Mouse (Mus musculus) testis, postnatal 10 days (tissue): ENCODE results near the gene Hes7.

ENCODE experiments used
- DNase-seq: peaks from one replicate; pipeline ENCODE4 v3.0.0; 2021; ENCODE audit warnings: low spot score

Hes7 gene

GRCm38 (mm10) chr11:69088103-69088855, 31.9 kb upstream of the Hes7 start, which contains the start of gene Vamp2:
Gene Vamp2, plus strand, starts transcription at chr11:69088490.
- peak; percentile 96 for DNase-seq

DNA sequence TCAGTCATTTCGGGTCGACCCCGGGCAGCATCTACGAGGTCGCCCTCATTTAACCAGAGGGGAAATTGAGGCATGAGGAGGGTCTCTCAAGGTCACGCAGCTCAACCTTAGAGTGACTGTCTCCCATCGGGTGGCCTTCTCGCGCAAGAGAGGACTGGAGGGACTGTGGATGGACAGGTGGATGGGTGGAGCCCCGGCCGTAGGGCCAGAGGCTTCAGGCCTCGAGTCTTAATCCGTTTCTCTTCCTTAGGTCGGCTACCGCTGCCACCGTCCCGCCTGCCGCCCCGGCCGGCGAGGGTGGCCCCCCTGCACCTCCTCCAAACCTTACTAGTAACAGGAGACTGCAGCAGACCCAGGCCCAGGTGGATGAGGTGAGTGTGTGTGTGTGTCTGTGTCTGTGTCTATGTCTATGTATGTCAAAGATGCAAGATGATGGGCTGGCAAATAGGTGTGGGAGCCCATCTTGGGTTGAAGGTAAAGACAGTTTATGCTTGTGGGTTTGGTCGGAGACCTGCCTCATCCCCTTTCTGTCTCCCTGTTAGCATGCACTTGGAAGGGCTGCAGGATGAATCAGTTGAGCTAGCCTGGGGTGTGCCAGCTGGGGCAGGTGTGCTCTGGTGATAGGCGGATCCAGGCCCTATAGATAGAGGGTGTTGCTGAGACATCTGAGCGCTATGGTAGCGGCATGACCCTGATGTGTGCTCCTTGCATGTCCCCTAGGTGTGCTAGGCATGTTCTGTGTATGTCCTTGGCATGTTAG, 31.2 kb upstream of the Hes7 start:
- DNase-seq = no peak

DNA sequence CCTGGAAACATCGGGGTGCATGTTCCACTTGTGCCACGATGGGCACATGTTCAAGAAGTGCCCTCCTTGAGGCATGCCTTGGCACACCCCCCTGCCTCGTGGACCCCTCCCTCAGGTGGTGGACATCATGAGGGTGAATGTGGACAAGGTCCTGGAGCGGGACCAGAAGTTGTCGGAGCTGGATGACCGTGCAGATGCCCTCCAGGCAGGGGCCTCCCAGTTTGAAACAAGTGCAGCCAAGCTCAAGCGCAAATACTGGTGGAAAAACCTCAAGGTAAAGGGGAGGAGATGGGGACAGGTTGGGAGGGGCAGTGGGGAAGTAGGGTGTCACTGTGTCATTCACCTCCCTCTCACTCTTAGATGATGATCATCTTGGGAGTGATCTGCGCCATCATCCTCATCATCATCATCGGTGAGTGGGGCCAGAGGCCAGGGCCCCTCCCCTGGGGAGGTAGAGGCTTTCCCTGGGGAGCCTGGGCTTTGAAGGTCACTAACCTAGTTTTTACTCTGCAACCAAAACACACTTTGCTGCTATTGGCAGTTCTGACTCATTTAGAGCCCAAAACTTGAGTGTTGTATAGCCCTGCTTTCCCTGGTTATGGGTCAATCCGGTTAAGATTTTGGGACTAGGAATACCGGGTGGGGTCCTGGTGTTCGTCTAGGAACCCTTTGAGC, 30.5 kb upstream of the Hes7 start:
- peak; percentile 60 for DNase-seq

DNA sequence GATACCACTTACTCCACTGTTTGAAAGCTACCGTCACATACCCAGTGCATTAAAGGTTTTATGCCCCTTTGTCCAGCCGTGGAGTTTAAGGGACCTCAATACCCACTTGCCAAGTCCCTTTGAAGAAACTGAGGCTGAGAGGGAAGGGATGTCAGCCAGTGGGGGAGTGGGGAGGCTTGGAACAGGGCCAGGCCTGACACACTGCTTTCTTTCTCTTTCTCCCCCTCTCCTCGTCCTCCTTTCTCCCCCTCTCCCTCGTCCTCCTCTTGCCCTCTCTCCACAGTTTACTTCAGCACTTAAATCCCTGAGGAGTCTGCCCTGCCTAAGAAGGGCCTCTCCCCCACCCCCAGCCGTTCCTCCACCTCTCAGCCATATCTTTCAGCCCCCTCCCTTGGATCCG, 29.8 kb upstream of the Hes7 start:
- peak; percentile 54 for DNase-seq

DNA sequence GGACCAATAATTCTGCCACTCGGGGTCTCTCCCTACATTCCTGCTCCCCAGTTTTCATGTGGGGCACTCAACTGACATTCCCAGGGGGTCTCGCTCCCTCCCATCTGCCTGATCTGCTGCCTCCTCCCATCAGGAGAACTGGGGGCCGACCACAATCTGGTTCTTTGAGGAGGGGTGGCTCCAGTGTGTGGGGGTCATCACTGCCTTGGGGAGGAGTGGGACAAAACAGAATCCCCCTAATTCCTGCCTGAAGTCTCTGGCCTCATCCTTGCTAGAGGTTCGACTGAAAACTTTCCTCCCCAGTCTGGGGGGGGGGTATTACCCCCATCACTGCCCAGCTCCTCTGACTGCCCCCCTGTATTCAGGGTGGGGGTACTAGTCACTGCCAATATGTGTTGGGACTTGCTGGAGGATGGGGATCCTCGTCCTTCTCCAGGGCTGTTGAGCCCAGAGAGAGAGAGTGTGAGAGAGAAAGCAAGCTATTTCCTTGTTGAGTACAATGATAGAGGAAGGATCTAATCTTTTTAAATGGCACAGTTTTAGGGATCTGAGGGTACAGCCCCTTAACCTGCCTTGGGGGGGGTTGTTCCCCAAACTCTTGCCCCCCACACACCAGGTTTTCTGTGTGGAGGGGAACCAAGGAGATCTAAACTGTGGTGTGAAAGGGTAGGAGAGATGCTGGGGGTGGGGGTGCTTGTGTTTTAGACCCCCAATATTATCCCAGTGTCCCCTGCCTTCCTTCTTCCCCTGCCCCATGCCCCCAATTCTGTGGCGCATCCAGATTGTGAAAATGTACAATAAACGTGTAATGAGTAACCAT, 28.4 kb upstream of the Hes7 start:
- DNase-seq = peak; percentile 36

GRCm38 (mm10) chr11:69092386-69092751, 27.8 kb upstream of the Hes7 start:
- DNase-seq = peak; percentile 94

- DNase-seq = no peak
Measured at GRCm38 (mm10) chr11:69092871-69093270, 27.3 kb upstream of the Hes7 start.

GRCm38 (mm10) chr11:69093856-69094255, 26.3 kb upstream of the Hes7 start:
- peak; percentile 31 for DNase-seq

DNA sequence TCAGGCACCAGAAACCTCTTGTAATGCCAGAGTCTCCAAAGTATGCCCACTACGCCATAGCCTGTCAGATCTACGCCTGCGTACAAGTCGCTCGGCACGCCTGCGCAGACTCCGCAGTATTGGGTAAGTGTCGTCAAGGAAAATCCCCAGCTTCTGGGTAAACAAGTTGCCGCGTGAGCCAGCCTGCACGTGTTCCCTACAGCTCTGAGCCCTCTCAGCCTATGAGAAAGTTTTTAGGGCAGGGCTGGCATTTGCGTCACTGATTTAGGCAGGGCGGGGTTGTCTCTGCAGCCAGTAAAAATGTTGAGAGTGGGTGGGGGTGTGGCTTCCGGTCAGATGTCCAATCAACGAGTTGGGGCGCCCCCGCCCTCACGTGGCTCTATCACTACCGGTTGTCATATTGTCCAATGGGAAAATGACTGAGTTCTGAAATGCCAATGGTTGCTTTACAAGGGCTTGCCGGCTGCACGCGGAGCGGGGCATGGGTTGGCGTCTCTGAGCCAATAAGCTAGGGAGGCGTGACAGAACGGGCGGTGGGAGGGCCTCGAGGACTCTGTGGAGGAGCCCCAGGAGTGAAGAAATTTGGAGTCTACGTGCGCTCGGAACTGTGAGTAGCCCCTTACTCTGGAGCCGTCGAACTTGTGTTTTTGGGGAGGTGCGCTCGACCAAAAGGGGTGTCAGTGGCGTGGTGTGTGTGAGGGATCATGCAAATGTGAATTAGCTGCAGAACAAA, 25.3 kb upstream of the Hes7 start, which contains the start of gene Per1:
Gene Per1 (plus strand): TSS at position 521 of the 733 bp plus-strand sequence.
- peak; percentile 97 for DNase-seq

GRCm38 (mm10) chr11:69095511-69096231, 24.5 kb upstream of the Hes7 start:
- peak; percentile 61 for DNase-seq

- DNase-seq = peak; percentile 43
Measured at GRCm38 (mm10) chr11:69096360-69096986, 23.7 kb upstream of the Hes7 start.

GRCm38 (mm10) chr11:69096987-69097900, 23.0 kb upstream of the Hes7 start:
- peak; percentile 99 for DNase-seq

DNA sequence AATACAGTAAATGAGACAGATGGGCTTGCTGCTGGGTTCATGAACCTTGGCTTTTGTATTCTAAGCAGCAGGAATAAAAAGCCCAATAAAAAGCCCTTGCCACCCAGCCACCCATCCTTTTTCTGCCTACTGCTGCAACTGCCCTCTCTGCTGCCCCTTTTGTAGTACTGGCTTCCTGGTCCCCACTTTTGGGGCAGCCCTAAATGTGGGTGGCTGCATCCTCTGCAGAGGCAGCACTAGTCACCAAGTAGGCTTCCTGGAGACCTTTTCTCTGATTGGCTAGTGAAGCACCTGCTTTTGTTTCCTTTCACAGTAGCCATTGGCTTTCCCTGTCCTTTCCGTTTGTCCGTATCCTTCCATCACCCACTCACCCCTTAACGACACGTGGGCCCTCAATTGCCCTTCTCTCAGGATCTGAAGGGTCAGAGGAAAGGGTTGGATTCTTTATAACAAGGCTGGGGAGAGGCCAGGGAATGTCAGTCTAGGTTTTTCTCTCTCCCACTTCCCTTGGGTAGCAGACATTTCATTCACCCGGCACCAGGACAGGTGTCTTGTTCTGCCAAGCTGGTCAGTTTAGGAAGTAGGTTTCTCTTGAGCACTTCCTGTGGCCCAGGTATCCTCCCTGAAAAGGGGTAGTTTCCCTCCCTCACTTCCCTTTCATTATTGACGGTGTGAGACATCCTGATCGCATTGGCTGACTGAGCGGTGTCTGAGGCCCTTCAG, 22.0 kb upstream of the Hes7 start:
- DNase-seq = no peak

DNA sequence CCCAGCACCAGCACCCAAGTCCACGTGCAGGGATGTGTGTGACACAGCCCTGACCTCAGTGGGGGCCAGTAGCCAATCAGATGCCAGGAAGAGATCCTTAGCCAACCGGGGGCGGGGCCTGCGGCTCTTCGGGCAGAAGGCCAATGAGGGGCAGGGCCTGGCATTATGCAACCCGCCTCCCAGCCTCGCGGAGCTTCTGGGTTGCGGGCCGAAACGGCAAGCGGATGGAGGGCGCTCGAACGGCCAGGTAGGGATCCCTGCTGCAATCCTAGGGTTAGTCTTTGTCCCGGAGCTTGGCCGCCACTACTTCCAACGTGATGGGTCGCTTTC, 21.5 kb upstream of the Hes7 start:
- DNase-seq = peak; percentile 98

DNA sequence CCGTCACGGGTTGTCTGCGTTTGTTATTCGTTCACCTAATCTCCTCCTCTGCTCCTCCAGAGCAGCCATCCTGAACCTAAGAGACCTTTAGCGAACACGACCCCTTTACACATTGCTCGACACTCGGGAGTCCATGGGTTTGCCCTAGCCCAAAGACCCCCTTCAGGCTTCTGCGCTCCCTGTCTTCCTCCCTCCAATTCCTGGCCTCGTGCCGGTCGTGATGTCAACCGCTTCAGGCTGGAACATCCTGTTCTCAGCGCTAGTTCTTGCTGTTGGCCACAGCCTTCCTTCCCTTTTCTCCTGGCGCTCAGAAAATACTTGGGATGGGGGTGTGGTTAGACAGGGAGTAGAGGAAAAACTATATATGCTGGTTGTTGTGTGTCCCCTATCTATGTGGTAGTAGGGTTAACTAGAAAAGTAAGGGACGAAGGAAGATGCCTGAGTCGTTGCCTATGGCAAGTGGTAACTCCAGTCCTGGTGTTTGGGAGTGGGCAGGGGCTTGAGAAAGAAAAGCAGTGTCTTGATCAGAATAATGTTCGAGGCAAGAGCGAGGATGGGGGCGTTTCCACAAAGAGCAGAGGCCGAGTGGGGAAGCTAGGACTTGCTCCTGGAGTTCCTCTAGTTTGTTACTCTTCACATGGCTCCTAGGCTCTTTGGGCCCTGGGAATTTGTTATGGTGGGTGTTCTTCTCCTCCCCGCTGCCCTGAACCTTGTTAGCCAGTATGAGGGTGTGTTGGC, 20.9 kb upstream of the Hes7 start:
- DNase-seq = peak; percentile 95

DNA sequence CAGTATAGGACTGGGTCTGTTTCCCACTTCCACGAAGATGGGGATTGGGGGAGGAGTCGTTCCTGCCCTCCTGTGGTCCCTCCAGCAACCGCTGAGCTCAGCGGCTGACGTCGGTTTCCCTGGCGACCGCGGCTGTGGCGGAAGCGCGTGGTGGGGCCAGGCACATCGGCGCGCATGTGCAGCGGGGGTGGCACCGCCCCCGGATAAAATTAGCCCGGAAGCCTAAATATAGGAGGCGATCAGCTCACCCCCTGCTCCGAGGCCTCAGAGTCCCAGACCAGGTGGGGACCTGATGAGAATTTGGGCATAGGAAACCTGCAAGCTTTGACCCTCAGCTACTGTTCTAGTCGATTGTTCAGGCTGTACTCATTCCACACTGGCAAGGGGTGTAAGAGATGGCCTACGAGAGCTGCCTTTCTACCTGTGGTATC, 20.3 kb upstream of the Hes7 start:
- DNase-seq = peak; percentile 88

- DNase-seq = peak; percentile 43
Measured at GRCm38 (mm10) chr11:69100639-69101360, 19.4 kb upstream of the Hes7 start.
